Mouse (Mus musculus) Muller cell, postnatal 12 days (primary cell): ENCODE data around the gene Sntg2.
A peak's percentile ranks its signal among the peaks of the same experiment; 100 is the strongest.

Experiments used
- DNase-seq: peaks from one replicate; pipeline ENCODE4 v3.0.0-alpha.2; 2015; ENCODE audit errors: inconsistent ontology term

The Sntg2 gene

DNA sequence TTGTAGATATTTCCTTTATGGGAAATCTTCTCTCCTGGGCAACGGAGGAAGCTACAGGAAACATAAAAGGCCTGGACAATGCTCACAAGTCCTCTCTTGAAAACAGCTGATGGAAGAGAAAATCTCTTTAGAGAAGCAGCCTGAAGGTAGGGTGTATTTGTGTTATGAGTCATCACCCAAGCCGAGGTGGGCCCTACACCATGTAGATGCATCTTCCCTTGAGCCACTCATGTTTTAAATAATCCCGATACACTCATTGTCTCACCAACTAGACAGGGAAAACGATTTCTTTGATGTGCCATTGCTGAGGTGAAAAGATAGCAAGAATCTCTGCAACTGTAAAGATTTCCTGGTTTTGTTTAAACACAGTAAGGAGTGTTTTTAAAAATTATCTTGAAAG, 89.4 kb downstream of the Sntg2 start:
- no peak for DNase-seq

DNA sequence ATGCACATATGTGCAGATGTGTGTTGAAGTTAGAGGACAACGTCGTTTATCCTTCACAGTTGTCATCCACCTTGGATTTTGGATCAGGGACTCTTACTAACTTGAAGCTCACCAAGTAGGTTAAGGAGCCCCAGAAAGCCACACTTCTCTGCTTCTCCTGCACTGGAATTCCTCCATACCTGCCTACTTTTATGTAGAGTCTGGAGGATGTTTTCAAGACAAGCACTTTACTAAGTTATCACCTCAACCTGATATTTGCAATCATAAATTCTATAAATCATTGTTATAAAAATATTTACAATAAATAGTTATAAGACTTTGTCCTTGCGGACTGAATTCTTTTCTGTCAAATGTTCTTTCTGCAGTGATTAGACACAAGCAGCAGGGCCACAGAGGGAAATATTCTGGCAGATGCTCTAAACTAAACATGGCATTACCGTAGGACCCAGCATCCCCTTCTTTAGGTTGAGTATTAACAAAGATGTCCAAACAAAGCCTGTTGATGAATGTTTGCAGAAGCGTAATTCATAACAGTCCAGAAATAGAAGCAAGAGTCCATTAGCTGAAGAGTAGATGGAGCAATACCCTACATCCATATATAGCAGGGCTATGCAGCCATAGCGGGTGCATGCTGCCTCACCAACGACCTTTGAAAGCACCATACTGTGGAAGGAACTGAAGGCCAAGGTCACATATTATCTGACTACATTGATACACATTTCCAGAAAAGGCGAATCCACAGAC, 100.8 kb downstream of the Sntg2 start:
- DNase-seq: no peak

GRCm38 (mm10) chr12:30264206-30264605, 109.0 kb downstream of the Sntg2 start:
- DNase-seq: no peak

GRCm38 (mm10) chr12:30261187-30261586, 112.0 kb downstream of the Sntg2 start:
- no peak for DNase-seq

DNA sequence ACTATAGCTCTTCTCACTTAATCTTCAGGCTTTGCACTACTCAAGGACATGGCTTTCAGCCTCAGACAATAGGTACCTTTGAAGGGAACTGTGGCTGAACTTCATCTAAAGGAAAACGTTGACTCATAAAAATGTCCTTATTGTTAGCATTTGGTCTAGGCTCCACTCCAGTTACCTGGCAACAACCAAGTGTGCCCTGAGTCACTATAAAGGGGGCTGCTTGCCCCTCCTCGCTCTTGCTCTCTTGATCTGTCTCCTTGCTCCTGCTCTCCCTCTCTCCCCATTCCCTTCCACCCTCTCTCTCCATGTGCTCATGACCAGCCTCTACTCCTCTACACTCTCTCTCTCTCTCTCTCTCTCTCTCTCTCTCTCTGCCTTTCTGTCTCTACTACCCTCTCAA, 114.5 kb downstream of the Sntg2 start:
- no peak for DNase-seq

GRCm38 (mm10) chr12:30257664-30258063, 115.5 kb downstream of the Sntg2 start:
- DNase-seq: no peak

DNA sequence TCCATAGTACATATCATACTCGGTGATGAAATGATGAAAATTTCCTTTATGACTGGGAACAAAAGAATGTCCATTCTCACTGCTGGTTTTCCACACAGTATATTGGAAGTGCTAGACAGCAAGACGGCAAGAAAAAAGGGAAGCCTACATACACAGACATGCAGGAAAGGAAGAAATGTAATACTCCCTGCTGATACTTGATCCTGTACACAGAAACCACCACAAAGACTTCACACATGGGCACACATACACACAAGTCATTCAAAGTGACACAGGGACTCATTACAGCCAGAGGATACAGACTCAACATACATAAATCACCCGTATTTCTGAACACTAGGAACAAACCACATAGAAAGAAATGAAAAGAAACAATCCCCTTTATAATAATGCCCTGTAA, 117.0 kb downstream of the Sntg2 start:
- no peak for DNase-seq

DNA sequence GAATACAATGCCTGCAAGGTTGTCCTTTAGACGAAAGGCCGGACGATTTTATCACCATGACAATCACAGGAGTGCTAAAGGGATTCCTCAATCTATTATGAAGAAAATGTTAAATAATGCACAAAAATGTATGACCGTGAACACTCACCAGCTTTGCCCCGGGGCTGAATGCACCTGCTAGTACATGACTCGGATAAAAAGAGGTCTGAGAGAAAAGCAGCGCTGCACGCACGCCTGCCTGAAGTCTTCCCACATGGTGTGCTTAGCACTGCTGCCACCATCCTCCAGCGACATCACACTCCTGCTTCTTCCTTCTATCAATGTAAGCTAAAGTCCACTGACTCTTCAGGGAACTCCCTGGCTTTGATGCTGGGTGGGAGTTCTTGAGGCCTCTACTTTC, 118.6 kb downstream of the Sntg2 start:
- no peak for DNase-seq

DNA sequence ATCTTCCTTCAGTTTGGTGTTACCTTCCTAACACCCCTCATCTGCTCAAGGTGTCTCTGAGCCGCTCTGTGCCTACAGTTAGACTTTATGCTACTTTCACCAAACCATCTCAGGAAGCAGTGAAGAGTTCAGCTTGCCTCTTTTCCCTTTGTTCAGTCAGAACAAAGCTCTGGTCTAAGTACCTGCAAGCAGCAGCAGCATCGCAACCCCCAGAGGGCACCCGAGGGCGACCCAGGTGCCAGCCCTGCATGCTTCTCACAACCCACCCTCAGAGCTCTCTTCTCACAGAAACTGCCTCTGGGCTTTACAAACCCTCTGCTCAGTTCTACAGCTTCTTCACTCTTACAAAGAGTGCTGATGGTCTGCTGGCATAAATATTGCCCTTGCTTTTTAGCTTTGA, 120.8 kb downstream of the Sntg2 start:
- DNase-seq: no peak

DNA sequence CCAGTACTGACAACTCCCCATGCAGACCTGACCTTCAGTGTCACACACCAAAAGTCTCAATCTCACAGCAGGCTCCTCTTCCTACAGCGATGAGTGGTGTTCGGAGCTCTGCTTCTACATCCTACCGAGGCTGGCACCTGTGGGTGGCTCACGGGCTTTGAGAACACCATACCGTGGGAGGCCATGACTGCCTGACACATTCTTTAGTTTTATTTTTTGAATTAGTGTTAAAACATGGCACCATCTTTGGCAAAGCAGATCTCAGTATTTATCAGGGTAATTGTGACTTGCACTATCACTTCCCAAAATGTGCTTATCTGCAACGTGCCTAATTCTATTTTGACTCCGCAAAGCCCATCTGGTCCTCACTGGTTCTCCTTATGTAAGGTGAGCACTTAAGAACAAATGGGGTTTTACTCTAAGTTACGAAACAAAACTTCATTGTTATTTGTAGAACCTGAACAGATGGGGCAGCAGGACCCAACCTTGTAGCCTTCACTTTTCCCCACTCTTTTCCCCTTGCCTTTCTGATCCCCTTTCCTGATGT, 121.8 kb downstream of the Sntg2 start:
- no peak for DNase-seq

DNA sequence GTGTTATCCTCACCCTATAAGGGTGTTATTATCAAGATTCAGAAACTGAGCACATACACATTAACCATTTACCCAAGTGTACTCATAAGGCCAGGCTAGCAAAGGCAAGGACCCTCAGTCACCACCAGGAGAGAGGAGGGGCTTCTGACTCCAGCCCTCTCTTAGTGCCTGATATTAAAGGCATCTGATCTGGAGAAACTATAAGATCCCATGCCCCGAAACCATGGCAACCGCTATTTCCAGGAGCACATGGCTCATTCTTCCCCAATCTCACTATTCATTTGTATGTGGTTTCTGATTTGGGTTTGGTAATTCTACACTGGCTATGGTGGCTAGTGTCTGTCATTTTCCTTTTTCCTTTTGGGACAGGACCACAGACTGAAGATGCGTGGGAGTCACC, 124.1 kb downstream of the Sntg2 start:
- DNase-seq: no peak

DNA sequence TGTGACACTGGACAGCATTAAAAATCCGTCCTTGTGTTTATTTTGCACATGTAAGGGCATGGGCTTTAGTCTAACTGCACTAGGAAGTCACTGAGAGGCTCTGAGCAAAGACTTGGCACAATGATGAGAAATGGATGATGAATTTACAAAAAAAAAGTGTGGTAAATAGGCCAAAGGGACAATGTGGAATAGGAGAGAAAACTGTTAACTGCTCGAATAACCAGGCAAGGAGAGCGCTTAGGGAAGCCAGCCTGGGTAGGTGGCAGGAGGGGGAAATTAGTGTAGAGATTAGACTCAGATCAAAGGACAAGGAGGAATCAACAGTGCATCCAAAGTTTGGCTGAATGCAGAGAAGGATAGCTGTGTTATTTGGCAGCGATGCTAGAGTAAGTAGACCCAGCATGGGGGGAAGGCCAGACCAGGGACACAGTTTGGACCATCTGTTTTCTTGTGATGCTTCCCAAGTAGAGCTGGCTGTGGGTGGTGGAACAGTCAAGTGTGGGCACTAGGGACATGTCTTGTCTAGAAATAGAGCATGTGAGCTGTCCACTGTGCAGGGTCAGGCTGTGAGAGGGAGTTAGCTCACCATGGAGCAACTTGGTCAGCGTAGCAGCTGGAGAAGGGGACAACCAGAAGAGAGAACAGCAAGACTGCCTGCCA, 126.8 kb downstream of the Sntg2 start:
- no peak for DNase-seq

GRCm38 (mm10) chr12:30244194-30244593, 129.0 kb downstream of the Sntg2 start:
- no peak for DNase-seq

GRCm38 (mm10) chr12:30240891-30241290, 132.3 kb downstream of the Sntg2 start:
- DNase-seq: no peak

GRCm38 (mm10) chr12:30234940-30235339, 138.2 kb downstream of the Sntg2 start:
- DNase-seq: peak; percentile 3

DNA sequence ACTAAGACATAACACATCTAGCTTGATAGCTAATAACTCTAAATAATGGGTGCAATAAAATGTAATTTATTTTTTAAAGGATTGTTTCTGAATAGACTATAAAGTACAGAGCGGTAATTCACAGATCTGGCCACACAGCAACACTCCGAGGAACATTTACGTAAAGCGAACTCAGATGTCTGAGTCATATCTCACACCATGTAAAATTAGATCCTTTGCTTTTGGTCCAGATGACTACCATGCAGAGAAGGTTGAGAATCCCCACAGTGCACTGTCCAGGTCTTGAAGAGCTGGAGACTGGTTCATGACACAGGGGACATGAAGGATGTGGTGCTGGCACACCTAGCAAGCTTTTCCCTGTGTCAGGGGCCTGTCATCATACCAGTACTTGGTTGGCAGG, 145.2 kb downstream of the Sntg2 start:
- no peak for DNase-seq

DNA sequence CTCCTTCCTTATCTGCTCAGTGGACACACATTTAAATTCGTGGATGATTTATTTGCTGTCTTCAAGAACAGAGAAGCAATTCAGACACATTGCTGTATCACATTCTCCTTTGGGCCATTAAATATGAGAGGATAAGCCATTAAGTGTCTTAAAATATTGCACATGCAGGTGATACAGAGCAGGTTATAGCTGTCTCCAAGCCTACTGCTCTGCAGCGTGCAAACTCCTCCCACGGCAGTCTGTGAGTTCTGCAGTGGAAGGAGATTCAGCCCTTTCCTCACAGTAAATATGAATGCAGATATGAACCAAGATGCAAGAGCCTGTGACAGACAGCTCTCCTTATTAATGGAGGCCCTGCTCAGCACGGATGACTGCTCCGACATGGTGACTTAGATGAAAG, 146.9 kb downstream of the Sntg2 start:
- DNase-seq: no peak

- no peak for DNase-seq
Observed at GRCm38 (mm10) chr12:30216762-30217441, 156.3 kb downstream of the Sntg2 start.

DNA sequence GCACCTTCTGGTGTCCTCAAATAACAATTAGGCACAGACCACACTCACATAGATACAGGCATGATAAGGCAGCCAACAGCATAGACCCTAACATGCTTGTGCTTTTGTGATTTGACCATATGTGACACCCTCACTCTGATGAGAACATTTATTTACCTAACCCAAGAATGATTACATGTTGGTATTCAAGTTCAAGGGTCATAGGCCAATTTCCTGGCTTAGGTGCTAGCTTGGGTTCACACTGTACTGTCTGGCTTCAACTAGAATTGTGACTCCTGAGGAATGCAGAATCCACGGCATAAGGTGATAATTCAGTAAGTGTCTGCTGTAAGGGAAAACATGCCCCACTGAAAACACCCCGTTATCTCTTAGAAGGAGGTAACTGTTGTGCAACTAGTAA, 158.4 kb downstream of the Sntg2 start:
- DNase-seq: no peak

- no peak for DNase-seq
Observed at GRCm38 (mm10) chr12:30210388-30210787, 162.8 kb downstream of the Sntg2 start.

DNA sequence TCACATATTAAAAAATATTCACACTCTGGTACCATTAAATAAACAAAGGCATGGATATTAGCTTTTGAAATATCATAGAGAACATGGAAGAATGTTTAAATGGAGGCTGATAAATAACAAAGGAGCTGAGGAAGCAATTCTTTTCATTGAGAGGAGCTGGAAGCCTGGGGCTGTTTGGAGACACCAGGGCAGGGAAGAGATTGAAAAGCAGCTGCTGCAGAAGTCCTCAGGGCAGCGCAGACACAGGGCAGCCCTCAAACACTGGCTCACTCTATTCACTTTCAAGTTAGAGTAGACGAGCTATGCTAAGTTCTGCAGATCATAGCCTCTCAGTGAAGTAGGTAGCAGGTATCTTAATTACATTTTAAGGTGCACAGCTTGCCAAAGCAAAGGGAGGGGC, 164.6 kb downstream of the Sntg2 start:
- DNase-seq: no peak

DNA sequence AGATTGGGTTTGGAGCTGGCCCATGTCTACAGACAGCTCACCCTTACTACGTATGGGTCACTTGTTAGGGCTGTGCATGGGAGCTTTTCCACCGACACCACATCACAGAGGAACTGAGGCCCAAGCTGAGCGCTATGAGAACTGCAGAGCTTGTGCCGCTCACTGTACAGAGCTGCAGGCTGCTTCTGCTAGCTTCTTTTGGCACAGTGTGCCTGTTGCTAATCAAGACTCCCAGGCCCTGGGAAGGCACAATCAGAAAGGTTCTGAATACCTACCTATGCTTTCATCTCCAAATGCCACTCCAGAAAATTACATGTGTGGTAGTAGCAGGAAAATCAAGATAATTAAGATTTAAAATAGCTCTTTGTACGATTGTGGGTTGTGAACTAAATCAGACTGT, 165.1 kb downstream of the Sntg2 start:
- DNase-seq: no peak

DNA sequence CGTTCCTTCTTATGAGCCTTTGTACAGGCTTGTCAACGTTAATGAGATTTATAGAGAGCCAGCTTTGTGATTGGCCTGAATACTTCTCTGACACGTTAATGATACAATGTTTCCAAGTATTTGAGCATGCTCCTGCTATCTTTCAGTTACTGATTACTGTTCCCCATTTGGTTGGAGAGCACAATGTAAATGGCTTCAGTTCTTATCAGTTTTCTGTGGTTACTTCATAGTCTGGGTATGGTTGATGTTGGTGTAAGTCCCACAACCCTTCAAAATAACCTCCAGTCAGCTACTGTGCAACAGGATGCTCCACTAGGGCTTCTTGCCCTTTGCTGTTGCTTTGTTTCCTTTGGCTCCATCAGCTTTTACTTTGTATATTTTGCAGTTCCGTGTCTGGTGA, 168.7 kb downstream of the Sntg2 start:
- DNase-seq: no peak
